Mouse (Mus musculus): ENCODE data around the gene Axin1.
"Not testable (repeated sequence)": the region's sequence is repeated elsewhere in the genome, so short reads cannot be mapped to it uniquely, and the experiment has no call there.

Gene Axin1

DNA sequence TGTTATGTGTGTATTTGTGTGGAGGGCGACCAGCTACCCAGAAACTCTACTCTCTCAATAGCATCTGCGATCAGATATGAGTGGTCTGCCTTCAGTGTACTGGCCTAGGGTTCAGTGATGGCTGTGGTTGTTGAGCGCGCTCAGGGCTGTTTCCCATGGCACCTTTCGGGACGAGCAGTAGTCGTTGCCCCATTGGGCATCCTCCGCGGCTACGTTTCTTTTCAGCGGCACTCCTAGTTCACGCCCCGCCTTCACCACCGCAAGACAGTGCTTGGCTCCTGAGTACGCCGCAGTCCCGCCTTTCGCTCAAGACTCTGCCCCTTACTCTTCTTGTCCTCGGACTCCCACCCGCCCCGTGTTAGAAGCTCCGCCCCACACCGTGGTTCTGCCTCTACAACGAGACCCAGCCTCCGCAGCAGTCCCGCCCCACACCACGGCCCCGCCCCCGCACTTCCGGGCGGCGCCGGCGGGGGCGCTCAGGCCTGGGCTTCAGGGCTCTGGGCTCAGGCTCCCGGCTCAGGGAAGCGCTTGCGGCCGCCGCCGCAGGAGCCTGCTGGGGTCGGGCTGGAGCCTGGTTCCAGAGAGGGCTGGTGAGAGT is at the start of gene Axin1:
Axin1 (plus strand) TSS at position 450 of the 598 bp plus-strand sequence.
- peak; percentile 92 to 94 for DNase-seq (ENCODE audit: low spot score in 2 of 2)

- peak; percentile 73 to 85 for DNase-seq (ENCODE audit: low spot score in 2 of 2)
These were observed 48.4 kb upstream of the Axin1 start, which contains the start of gene Decr2 for GRCm38 (mm10) chr17:26089905-26090632. TSS of gene Decr2 (minus strand) at chr17:26090337.

GRCm38 (mm10) chr17:26094531-26095110 is 43.9 kb upstream of the Axin1 start:
- DNase-seq (ENCODE audit: low spot score in 2 of 2) = no peak

DNA sequence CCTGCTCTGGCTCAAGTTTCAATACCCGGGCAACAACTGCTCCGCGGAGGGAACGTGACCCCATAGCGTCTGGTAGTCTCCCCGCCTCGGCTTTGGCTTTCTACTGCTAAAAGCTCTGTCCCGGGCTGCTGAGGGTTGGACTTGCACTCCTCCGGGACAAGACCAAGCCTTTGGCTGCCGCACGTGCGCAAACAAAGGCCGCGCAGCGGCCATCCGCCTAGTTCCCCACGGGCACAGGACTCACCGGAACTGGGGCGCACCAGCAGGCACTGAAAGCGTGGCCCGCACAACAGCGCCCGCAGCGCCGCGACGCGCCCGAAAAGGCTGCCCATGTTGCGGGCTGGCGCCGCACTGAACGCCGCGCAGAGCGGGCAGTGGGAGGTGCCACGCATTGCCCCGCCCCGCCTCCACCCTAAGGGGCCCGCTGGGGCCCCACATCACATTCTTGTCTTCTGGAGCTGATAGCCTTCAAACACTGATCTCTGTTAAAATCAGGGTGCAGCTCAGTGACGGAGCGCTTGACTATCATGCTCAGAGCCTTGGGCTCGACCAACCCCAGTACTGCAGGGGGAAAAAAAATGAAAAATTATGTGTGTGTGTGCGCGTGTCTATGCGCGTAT is 43.3 kb upstream of the Axin1 start, which contains the start of gene Nme4:
Nme4 (minus strand) TSS at position 482 of the 620 bp plus-strand sequence.
- DNase-seq (ENCODE audit: low spot score in 2 of 2) = peak in 1 of 2 experiments; percentile 58

- DNase-seq (ENCODE audit: low spot score in 2 of 2) = no peak
These were observed 40.0 kb upstream of the Axin1 start for GRCm38 (mm10) chr17:26098461-26098860.

GRCm38 (mm10) chr17:26099316-26099715 is 39.2 kb upstream of the Axin1 start:
- not testable (repeated sequence) for DNase-seq (ENCODE audit: low spot score in 2 of 2)

GRCm38 (mm10) chr17:26100166-26100565 is 38.3 kb upstream of the Axin1 start:
- DNase-seq (ENCODE audit: low spot score in 2 of 2) = no peak

DNA sequence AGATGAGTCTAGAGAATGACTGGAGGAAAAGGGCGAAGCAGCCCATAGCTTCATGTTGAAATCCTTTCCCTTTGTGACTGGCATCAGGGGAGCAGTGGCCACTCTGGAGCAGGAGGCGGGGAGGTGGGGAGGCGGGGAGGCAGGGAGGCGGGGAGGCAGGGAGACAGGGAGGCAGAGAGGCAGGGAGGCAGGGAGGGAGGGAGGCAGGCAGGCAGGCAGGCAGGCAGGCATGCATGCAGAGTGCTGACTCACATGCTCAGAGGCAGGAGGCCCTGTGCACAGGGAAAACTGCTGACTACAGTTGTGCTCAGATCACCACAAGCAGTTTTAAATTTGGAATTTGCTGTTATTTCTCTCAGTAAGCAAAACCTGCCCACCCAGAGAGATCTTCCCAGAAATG is 37.0 kb upstream of the Axin1 start:
- DNase-seq (ENCODE audit: low spot score in 2 of 2) = no peak

DNA sequence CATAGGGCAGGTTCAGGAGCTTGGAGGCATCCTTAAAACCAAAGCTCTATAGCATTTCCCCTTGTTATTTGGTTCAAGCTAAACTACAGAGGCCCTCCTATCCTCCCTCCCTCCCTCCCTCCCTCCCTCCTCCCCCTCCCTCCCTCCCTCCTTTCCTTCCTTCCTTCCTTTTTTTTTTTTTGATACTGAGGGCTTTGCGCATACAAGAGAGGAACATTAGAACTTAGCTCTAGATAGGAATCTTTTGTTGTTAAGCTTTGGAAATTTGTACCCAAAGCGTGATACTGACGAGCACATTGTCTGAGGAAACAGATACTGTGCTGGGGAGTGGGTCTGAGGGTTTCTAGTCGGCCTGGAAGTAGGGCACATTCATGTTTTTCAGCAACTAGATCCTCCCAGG is 32.9 kb upstream of the Axin1 start:
- no peak for DNase-seq (ENCODE audit: low spot score in 2 of 2)

DNA sequence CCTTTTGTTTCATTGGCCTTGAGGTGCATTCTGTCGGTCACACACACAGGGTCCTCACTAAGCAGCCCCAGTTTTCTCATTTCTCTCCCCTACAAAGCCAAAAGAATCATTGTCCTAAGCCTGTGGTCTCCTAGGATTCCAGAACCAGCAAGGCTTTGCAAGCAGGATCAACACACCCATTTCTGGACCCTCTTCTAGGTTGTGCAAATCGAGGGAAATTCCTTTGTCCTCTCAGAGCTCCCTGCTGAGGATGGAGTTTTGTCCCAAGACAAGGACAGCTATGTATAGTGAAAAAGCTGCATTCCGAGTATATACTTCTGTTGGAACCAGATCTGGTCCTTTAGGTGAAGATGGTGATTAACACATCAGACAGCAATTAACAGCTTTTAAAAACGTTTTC is 28.3 kb upstream of the Axin1 start:
- no peak for DNase-seq (ENCODE audit: low spot score in 2 of 2)

DNA sequence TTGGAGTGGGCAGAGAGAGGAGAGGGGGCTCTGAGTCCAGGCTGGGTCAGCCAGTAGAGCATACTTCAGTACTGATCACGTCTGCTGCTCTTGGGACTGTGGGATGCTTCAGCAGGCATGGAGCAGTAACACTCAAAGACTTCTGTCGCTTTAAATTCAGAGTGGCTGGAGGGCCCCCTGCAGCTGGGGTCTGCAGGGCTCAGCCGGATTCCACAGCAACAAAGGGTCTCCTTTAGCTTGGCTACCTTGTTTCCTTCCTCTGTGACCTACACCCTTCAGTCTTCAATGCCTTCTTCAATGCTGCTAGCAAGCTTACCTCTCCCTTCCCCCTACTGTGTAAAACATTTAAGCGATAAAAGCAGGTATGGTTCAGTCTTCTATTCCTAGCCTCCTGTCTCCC is 27.5 kb upstream of the Axin1 start:
- no peak for DNase-seq (ENCODE audit: low spot score in 2 of 2)

DNA sequence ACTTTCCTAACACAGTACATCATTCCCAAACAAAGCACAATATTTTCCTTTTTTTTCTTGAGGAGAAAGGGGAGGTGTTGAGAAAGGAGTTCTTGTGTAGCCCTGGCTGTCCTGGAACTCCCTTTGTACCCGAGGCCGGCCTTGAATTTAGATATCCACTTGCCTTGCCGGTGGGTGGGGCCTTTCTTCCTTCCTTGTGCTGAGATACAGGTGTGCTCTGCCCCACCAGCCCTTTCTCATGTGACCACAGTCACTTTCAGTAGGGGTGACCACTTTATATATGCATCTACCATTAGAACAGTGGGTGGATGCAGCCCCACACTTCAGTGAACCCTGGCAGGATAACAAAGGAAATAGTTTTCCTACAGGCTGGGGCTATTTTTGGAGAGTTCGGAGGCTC is 26.8 kb upstream of the Axin1 start:
- no peak for DNase-seq (ENCODE audit: low spot score in 2 of 2)

- DNase-seq (ENCODE audit: low spot score in 2 of 2) = no peak
These were observed 25.7 kb upstream of the Axin1 start for GRCm38 (mm10) chr17:26112751-26113150.

DNA sequence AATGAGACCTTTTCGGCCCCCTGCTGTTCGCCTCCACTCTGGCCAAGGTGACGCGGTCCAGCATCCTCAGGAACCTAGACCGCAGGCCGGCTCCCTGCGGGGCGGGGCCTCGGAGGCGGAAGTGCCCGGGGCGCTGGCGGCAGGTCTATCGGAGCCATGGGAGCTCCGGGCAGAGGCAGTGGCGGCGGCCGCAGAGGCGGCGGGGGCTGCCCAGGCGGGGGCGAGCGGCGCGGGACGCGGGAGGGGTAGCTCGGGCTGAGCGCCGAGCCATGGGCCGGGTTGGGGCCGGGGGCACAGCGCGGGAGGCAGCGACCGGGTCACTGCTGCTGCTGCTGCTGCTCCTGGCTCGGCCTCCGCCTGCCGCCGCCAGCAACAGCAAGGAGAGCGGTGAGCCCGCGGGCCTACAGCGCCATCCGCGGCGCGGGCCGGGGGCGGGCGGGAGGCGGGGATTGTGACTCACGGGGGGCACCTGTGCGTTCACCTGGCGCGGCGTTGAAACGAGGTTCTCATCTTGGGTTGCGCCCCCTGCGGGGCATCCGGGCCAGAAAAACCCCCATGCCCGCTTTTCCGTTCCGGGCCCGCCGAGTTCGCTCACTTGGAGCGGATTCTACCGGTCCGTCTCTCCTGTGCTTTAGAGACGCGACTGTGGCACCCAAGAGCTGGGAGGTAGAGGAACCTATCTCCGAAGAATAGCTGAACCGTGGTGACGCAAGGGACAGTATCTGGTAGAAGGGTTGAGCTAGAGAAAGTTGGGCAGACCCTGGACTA is 25.1 kb upstream of the Axin1 start, which contains the start of gene Tmem8:
Tmem8 (plus strand) TSS at position 119 of the 768 bp plus-strand sequence.
- DNase-seq (ENCODE audit: low spot score in 2 of 2) = peak in 1 of 2 experiments; percentile 57

DNA sequence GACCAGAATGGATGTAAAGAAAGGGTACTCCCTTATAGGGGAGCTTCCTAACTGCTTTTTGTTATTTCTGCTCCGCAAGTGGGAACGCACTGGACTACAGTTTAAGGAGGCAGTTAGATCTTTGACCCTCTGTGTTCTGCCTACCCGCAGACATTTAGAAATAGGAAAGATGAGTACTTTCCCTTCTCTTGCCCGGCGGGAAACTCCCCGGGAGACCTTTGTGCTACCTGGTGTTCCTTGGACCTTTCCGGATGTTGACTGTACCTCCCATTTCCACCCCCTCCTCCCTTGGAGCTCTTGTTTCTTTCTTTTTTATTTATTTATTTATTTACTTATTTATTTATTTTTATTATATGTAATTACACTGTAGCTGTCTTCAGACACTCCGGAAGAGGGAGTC is 24.4 kb upstream of the Axin1 start:
- DNase-seq (ENCODE audit: low spot score in 2 of 2) = no peak

- DNase-seq (ENCODE audit: low spot score in 2 of 2) = not testable (repeated sequence)
These were observed 24.0 kb upstream of the Axin1 start for GRCm38 (mm10) chr17:26114461-26114860.

GRCm38 (mm10) chr17:26115205-26115898 is 23.1 kb upstream of the Axin1 start:
- DNase-seq (ENCODE audit: low spot score in 2 of 2) = no peak

DNA sequence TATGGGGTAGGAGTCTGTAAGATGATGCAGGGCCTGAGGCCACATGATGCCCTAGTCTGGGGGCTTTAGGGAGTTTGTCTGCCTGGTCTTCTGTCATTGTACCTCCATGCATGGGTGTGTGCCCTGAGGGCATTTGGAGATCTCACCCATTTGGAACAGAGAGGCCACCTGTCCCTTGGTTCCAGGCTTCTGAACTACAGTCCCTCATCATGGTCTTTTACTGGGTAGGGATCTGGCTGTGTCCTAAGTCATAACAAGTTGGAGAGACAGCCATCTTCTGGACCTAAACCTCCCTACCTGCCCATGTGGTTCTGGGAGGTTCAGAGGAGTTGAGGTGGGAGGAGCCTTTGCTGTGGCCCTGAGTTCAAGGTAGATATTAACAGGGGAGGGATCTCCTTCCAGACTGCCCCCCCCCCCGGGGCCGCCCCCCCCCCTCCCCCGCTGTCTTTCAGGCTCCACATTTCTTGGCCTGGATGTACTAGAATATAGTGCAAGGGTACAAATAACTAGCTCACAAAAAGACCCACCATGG is 22.5 kb upstream of the Axin1 start:
- DNase-seq (ENCODE audit: low spot score in 2 of 2) = no peak

GRCm38 (mm10) chr17:26116503-26117258 is 21.8 kb upstream of the Axin1 start:
- DNase-seq (ENCODE audit: low spot score in 2 of 2) = no peak

Measured in frontal cortex, postnatal 10 days (tissue).